Mouse (Mus musculus): ENCODE data around the gene Pklr.

Gene Pklr

DNA sequence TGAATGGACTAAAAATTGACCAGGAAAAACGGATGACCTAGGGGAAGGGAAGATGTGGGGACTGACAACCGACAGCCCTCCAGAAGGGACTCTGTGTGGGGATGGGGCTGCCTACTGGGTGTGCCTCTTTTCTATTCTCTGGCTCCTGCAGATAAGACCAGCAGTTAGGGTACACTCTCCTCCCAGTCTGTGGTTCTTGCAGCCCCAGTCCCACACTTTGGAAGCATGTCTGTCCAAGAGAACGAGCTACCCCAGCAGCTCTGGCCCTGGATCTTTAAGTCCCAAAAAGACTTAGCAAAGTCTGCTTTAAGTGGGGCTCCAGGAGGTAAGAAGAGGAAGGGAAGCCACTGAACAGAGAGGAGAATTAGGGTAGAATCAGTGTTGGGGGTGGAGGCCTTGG lies at the start of gene Pklr:
Gene Pklr, plus strand, starts transcription at position 185 of the 400 bp plus-strand sequence.
- DNase-seq = no peak

DNA sequence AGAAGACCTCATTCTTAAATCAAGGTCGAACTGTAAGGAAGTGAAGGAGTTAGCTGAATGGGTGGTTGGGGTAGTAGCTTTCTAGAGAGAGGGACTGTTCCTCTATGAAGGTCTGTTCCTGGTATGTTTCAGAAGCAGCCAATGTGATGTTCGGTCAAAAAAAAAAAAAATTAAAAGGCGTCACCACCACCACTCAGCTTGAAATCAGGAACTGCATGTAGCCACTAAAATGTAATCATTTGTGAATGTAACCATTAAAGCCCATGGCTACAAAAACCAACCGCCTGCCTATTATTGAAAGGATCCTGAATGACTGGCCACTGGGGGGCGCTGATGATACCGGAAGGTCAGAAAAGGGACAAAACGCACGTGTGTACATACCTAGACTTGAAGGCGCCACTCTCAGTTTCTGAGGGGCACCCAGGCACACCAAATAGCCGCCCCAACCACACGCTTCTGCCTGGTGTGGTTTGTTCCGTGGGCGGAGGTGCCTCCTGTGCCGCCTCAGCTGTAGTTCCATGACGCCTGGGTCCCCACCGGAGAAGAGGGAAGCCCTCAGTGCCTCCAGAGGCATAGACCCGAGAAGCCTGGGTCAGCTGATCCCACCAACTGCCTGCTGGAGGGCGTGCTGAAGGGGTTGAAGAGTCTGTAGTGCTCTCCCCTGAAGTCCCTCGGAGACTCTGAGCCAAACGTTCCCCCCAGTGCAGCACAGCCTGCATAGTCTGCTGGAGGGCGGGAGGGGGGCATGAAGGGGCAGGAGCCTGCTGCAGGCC lies 48.4 kb upstream of the Pklr start:
- DNase-seq = peak; percentile 71

DNA sequence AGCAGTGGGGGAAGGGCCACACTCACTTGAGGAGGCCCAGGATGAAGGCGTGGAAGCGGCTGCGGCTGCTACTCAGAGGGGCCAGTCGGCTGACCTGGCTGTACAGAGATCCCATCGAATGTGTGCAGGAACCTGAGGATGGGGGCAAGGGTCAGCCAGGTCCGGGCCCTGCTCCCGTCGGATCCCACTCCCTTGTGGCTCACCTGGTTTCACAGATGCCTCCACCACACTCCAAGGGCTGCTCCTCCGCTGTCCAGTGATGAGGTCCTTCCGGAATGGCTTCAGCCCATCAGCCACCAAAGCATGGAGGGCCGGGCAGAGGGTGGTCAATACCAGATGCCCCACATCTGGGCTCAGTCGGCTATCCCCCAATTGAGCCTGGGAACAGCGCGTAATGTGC lies 47.0 kb upstream of the Pklr start:
- DNase-seq = peak; percentile 54

DNA sequence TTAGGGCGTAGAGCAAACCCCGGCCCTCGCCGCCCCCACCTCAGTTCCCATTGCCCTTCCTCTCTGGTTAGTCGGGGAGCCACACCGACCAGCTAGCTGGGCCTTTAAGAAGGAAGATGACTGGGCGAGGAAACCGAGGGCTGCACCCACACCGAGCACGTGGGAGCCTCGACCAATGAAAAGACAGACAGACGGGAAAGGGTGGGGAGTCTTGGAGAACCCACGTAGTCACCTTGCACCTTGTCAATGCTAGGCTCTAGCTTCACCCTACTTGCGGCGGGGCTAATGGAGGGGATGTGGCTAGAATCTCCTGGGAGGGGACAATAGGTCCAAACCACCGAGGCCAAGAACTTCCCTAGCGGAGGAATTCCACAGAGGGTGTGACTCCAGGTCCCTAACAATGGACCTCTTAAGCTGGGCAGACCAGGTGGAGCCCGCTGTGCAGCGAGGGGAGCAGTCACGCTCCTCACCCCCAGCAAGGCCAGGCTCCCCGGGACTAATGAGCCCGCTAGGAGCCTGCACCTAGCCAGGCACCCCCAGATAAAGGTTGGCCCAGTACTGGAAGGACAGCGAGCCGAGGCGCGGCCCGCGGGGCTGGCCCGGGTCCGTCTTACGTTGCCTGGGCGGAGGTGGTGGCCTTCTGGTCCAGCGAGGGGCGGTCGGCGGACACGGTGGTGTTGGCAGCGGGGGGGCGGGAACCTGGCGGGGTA lies 45.9 kb upstream of the Pklr start:
- peak; percentile 91 for DNase-seq

DNA sequence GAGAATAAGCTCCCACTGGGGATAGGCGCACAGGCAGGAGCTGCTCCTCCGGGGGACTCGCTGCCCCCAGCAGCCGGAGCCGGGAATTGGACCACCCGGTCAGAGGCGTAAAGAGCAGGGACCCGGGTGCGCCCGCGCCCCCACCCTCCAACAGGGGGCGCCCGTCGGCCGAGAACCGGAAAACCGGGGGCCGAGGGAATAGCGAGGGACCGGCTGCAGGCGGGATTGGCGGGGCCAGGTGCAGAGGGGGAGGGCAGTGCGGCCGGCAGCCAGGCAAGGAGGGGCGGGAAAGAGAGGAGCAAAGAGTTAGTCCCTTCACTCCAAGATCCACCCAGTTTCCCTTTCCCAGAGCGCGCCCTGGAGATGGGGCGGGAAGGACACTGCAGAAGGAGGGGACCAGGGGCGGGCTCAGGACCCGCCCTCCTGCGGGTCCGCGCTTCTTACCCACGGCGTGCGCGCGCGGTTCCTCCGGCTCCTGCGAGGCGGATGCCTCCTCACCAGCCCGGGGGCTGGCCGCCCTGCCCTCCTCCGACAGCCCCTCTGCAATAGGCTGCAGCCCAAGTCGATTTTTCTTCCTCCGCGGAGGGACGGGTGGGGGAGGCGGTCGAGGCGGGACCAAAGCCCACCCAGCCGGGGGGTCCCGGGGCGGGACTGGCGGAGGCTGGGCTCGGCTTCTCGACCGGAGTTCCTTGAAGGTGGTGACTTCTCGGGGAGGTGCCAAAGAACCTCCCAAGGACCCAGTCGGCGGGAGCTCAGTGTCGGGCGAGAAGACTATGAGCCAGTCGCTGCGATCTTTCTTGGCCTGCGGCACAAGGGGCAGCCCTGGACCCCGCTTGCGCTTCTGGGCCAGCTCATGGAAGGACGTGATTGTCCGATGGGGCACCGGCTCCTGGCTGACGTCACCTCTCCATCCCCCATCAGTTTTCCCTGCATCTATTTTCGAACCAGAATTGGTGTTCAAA lies 45.0 kb upstream of the Pklr start:
- peak; percentile 91 for DNase-seq

DNA sequence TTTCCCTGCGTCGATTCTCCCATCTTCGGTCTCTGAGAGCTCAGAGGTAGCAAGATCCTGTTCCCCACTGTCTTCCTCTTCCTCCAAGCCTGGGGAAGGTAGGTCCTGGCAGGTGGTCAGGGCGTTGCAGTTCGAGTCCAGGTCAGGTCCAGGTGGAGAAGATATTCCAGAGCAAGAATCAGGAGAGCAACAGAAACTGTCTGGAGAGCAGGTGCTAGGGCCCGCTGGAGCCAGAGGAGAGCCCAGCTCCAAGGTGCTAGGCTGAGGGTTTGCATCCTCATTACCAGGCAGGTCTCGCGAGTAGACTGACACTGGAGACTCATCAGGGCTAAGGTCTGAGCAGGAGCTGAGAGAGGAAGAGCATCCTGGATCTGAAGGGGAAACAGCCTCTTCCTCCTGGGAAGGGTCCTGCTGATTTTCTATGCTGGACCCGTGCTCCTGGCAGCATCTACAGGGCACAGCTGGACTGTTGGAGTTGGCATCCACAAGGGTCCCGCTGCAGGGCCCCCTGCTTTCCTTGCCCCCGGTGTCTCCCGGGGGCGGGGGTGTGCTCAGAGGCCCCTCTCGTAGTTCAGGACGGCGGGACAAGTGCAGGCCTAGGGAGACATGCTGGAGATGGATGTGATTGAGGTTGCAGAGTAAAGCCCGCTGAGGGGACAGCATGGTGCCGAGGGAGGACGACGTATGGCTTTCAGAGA lies 44.0 kb upstream of the Pklr start:
- peak; percentile 69 for DNase-seq

DNA sequence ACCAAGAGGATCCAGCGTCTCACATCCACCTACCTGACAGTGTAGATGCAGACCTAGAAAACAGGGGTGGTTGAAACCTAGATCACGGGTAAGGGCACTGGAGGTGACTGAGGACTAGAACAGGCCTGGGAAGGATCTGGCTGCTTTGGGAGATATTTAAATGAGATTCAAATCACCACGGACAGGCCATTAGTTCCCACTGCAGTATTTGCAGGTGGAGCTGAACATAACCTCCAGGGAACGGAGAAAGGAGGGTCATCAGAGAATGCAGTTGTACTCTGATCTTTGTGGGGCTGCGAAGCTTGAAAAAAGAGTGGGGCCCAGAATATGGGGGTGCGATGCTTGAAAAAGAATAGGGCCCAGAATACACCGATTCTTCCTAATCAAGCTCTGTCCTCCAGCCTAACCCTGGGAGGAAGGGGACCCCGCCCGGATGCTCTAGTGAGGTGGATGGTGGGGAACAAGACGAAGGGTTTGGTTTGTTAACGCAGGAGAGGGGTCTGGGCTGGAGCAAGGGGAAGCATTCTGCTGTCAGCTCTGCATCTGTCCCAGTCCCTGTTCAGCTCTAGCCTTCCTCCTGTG lies 43.3 kb upstream of the Pklr start:
- no peak for DNase-seq

DNA sequence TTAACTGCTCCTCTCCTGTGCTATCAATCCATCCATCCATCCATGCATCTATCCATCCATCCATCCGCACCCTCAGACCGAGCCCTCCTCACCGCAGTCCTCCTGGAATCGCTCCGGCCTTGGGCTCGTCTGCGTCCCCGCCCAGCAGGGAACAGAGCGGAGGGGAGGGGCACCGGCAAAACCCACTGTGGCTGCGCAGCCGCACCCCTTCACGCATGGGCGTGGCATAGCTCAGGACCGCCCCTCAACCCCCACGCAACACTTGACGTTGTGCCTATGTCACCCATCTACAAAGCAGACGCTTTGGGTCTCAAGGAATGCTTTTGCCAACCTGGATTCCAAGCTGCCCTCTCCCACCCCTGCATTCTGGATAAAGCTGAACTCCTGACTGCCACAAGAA lies 42.8 kb upstream of the Pklr start, which contains the start of gene Rusc1:
Gene Rusc1, minus strand, starts transcription at position 137 of the 400 bp plus-strand sequence.
- peak; percentile 96 for DNase-seq

DNA sequence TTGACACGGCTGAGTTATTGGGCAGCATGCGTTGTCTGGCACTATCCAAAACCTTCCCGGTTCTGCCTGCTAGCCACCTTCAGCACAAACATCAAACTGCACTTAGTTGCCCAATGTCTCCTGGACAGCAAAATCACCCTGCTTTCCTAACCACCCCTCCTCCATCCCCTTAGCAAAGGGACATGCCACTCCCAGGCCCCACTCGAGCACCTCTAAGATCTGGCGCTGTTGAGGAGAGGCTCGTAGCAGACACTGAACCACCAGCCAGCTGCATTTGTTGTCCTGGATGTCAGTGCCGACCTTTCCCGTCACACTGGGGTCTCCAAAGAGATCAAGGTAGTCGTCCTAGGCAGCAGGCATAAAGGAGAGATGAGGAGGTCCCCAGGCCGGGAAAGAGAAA lies 41.9 kb upstream of the Pklr start:
- DNase-seq = peak; percentile 54

DNA sequence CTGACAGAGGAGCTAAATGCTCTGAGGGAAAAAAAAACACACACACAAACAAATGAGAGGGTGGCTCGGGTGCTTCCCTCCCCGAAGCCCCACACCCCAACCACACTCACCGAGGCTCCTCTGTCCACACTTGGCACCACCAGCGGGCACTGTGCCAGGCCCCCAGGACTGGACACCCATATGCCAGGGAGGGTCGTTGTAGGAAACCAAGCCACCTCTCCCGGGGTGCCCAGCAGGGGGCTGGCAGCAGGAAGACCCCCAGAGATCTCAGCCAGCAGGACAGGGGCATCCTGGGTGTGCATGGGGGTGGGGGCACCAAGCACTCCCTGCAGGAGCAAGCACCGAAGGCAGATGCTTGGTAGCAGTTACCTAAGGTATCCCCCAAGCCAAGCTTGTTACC lies 35.1 kb upstream of the Pklr start, which contains the start of gene Gm43738:
Gene Gm43738, minus strand, starts transcription at position 289 of the 400 bp plus-strand sequence.
- peak; percentile 69 for DNase-seq

DNA sequence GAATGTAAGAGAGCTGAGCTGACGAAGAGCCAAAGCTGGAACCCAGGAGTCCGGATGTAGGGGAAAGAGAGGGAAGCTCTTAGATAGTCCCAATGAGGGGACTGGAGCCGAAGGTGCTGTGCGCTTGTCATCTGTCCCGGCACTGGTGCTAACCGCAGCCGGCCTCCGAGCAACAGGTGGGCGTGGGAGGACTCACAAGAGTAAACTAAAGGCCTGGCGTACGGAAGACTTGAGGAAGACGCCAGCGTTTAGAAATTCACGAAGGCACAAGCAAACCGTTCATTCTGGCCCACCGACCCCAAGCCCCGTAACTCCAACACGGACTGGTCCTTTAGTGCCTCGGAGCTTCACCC lies 34.5 kb upstream of the Pklr start:
- DNase-seq = no peak

DNA sequence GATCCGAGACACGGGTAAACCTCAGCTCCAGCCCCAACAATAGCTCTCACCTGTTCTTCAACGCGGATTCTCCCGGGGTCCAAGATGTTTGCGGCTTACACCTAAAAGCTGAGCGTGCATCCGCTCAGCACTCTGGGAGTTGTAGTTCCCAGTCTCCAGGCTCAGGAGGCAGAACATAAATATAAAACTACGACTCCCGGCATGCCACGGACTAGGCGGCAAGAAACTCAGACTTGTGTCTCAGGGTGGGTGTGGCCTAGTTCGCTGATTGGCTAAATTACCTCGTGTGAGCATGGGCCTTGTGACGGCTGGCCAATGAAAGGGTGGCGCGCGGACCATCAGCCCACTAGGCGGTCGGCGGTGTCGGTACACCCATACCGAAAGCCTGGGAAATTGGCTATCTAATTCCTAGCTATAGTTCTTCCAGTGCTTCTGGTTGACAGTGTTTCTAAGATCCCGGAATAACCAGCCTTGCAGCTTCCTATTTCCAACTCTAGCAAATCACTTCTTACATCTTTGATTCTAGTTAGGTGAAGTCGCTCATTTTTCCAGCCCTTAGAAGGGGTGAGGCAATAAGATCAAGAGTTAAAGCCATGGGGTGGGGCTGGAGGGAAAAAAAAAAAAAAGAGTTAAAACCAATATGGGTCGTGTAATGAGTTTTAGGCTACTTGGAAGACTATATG lies 34.0 kb upstream of the Pklr start, which contains the start of gene Fdps:
Gene Fdps, minus strand, starts transcription at position 148 of the 683 bp plus-strand sequence.
- DNase-seq = peak; percentile 99

DNA sequence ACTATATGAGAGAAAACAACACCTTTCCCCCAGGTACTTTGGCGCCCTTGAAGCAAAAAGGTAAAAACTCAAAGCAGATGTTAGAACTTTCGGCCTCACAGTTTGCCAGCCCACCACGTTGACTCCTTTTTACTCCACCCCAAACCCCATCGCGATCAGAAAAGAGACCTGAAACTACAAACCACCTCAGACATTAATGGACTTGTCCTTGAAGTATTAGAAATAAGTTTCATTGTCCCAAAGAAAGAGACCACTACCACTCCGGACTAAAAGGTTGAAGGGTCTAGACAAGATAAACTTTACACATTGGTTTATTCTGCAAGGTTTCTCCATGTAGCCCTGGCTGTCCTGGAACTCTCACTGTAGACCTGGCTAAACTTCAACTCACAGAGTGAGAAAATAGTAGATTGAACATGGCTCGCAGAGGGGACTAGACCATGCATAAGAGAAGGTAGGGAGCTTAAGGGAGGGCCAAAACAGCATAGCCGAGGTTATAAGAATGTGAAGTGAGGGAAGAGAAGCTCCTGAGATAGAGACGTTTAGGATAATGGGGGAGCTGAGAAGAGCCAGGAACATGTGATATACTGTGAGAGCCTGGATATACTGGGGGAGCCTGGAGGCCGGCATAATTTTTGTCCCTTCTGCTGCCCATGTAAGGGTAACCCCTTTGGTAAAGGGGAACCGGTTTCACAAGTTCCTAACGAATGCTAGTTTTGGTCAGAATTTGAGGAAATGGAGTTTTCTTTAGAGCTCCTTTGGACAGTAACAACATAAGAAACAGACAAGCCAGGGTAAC lies 33.2 kb upstream of the Pklr start:
- peak; percentile 28 for DNase-seq

DNA sequence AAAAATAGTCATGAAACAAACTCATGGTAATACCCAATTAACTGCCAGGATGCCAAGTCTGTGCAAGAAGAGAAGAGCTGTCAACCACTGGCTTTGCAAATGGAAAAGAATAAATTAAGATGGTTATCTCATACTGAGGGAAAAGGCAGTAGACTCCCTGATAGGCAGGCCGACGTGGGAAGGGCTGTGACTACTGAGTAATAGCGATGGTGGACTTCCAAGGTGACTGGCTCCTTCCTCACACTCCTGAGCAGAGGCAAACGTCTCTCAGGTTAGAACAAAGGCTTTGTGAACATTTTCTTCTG lies 32.7 kb upstream of the Pklr start:
- DNase-seq = no peak

DNA sequence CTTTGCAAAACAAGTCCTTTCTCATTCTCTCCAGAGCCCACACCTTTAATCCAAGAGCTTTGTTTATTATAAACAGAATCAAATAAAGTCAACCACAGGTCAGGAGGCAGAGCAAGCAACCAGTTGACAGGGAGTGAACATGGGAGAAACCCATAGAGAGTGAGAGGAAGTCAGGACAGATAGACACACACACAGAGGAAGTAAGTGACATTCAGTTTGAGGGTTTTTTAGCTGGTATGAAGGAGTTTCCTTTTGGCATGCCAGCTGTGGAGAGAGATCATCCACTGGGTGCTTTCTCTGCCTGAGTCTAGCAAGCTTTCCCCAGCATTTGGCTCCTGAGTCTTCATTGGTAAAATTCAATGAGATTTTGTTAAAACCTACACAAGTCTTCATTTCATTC lies 29.1 kb upstream of the Pklr start:
- DNase-seq = no peak

DNA sequence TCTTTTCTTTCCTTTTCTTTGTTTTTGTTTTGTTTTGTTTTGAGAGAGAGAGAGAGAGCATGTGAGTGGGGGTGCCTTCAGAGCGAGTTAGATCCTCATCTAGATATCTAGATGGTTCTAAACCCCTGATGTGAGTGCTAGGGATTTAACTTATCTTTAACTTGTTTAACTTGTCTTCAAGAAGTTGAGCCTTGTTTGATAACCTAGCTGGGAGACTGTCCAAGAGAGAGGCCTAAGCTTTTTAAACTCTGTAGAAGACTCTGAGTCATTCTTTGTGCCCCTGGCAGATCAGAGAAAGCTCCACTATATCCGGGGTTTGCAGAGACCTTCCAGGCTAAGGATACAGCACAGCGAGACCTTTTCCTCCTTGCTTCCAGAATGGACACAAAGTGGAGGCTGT lies 28.4 kb upstream of the Pklr start:
- DNase-seq = no peak

DNA sequence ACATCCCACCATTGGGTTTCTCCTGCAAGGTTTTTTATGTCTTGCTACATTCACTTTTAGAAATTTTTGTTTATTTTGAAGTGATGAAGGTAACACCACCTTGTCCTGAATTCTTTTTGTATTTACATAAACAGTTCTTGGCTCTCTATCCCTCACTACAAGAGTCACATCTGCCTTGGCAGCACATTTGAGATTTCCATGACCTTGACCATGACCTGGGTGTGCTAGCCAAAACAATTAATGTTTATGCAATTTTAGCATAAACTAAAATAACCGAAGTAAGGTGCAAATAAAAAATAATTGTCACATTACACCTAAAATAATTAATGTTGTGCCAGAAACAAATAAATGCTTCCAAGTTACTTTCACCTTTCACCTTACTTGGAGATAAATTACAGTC lies 27.8 kb upstream of the Pklr start:
- no peak for DNase-seq

DNA sequence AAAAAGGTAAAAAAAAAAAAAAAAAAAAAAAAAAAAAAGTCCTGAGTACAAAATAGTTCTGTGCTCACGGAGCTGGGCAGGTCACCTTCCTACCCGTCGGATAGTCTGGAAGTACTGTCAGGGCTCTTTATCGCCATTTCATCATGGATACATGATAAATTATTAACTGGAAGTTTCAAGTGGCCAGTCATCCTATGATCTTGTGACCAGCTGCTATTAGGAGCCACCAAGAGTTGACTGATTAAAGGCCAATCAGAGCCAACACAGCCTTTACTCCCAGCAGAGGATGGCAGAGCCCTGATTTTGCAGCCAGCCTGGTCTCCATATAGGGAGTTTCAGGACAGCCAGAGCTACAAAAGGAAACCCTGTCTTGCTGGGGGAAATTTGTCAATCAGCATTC lies 22.9 kb upstream of the Pklr start:
- no peak for DNase-seq

DNA sequence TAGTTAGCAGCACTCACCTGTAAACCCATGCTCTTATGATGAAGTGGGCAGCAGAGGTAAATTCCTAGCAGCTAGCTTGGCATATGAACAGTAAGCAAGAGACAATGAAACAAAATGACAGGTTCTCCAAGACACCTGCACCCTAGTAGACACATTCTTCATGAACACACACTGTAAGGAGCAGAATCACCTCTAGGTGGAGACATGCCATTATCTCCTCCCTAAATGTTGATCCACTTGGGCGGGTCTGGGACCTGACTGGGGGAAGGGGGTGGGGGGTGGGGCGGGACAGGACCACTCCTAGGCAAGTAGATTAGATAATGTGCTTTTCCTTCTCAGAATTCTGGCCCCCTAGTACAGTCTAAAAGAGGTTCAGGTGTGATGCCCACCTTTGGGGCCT lies 20.4 kb upstream of the Pklr start:
- DNase-seq = peak; percentile 34

DNA sequence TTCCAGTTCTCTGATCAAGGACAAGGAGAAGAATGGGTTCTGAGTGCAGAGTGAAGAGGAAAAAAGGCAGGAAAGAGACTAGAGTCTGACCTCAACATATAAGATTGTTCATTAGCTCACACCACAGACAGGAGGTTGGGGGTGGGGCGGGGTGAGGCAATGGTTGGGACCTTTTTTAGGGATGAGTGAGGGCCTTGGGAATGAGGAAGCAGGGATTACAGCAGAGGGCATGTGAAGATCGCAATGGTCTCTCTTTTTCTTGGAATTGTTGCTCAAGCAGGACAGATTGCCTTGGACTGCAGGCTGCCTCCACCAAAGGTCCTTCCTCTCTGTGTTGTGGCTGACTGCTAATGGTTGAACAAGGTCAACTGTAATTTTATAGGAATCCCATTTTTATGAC lies 12.6 kb upstream of the Pklr start:
- DNase-seq = no peak

DNA sequence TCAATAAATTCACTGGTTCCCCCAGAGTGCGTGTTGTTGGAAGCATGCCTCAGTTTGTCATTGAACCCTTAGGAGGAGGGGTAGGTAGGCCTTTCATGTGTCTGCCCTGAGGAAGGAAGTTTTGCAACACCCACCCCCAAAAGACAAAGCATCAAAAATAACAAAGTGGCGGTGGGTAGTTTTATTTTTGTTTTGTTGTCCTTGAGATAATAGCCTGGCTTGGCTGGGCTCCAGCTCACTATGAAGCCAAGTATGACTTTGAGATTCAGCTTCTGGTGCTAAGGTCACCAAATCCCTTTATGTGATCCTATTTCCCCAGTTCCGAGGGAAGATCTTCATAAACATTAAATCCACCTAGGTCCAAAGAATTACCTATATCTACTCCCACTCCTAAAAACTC lies 11.7 kb upstream of the Pklr start:
- DNase-seq = no peak

Data from cerebellum, adult 9-11 months (tissue).